Mouse (Mus musculus) embryonic stem cell, embryonic (primary cell): ENCODE measurements at regions not wholly inside any gene's neighbourhood (a gene's known extent, or its start where the extent isn't known, plus 50 kb on each side); places are given as distances from the start of the nearest gene placed in this dataset.

Source experiments
- CTCF ChIA-PET, 4 experiments: fragments of 300-600 bp in 2 of 4; fragments of 350-600 bp in 2 of 4; sonication (Branson Sonifier 250); formaldehyde crosslinking; loops; one replicate each; lab custom pipeline; 2022; ENCODE audit warnings: inconsistent platforms in 2 of 4; lab: Charles Lee
- POLR2A ChIA-PET, 4 experiments: fragments of 300-600 bp in 2 of 4; fragments of 350-600 bp in 2 of 4; sonication (Branson Sonifier 250); formaldehyde crosslinking; loops; one replicate each; lab custom pipeline; 2022; ENCODE audit warnings: antibody characterized with exemption in 4 of 4, inconsistent platforms in 1 of 4; lab: Charles Lee

DNA sequence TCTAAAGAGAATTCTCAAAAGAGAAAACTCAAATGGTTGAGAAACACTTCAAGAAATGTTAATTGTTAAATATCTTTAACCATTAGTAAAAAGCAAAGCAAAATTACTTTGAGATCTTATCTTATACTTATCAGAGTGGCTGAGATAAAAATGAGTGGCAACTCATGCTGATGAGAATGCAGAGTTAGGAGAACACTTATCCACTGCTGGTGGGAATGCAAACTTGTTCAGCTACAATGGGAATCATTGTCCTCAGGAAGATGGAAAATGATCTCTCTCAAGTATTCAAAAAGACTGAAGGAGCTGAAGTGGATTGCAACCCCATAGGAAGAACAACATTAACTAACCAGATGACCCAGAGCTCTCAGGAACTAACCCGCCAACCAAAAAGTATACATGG, 1393.6 kb downstream of the Trim52 start:
- POLR2A ChIA-PET: no interaction called here
- CTCF ChIA-PET: no interaction called here

DNA sequence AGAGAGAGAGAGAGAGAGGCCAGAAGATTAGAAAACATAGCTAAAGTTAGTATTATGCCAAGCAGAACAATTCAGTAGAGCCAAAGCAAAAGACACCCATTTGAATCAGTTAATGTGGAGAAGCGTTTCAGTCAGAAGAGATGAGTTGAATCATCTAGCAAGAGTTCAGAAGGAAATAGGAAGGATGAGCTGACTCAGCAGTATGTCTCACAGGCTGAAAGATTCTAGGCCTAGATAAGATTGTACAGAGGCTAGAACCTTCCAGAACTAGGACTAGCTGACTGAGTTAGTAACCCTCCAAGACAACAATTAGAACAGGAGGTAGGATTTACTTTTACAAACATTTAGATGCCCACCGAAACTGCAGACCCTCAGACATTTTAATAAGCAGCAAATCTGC, 1395.7 kb downstream of the Trim52 start:
- ChIA-PET POLR2A (interaction anchor here in 1 of 4 experiments (0.6 kb wide), 1 partner anchor 752 kb away, joined by 3 read pairs; no protein-coding TSS in a partner anchor), CTCF (no interaction called here)
